Mouse (Mus musculus) left cerebral cortex, adult 2 months (tissue): ENCODE results near the gene Tmem131l. TPM values are rescaled to one million over a fixed set of nuclear protein-coding genes. Genes with fewer than 3 reads are reported as not detected.

Source experiments
- DNase-seq, 2 experiments: peaks; one replicate each; pipeline ENCODE4 v3.0.0; 2021 to 2022; ENCODE audit warnings: low spot score in 2 of 2, mixed read lengths in 1 of 2; ENCODE audit errors: extremely low spot score in 1 of 2
- H3K27ac ChIP-seq: fragments of 200-600 bp; 2 replicates; pipeline ENCODE4 v1.8.1; 2022
- H3K4me3 ChIP-seq: fragments of 200-600 bp; 2 replicates; pipeline ENCODE4 v1.8.1; 2022
- CTCF ChIP-seq: fragments of 200-600 bp; IDR thresholded peaks from 2 replicates; pipeline ENCODE4 v1.8.1; 2022; ENCODE audit warnings: antibody characterized with exemption, mild to moderate bottlenecking, moderate library complexity
- intact Hi-C: fragments of 180-260 bp; cut with DNase I; formaldehyde crosslinking; loops from one replicate; pipeline ENCODE4 v1.15.1; 2025
- total RNA-seq, 2 experiments: library from RNA; stranded (reverse); gene quantifications; 2 replicates each; pipeline ENCODE4 v1.2.3; 2021

Tmem131l gene
- total RNA-seq, 2 experiments from 2014 or later = 21.7 to 24.9 TPM

GRCm38 (mm10) chr3:83984379-83984778, 55.6 kb downstream of the Tmem131l start:
- Histone ChIP-seq H3K27ac (no peak overlapping the region), H3K4me3 (no peak overlapping the region)
- intact Hi-C loops = no loop called here
- TF ChIP-seq CTCF = no peak
- DNase-seq = no peak

GRCm38 (mm10) chr3:83982821-83983220, 57.2 kb downstream of the Tmem131l start:
- TF ChIP-seq CTCF = no peak
- no peak overlapping the region for H3K27ac ChIP-seq
- intact Hi-C loops = no loop called here
- no peak overlapping the region for H3K4me3 ChIP-seq
- DNase-seq = no peak

- no peak overlapping the region for H3K27ac ChIP-seq
- TF ChIP-seq CTCF = peak; percentile 16
- no peak overlapping the region for H3K4me3 ChIP-seq
- intact Hi-C loops = no loop called here
- DNase-seq = no peak
Observed at GRCm38 (mm10) chr3:83980231-83980872, 59.6 kb downstream of the Tmem131l start.

- intact Hi-C loops = no loop called here
- Histone ChIP-seq H3K4me3 (no peak overlapping the region), H3K27ac (no peak overlapping the region)
- no peak for TF ChIP-seq CTCF
- no peak for DNase-seq
Observed at GRCm38 (mm10) chr3:83978497-83979410, 61.2 kb downstream of the Tmem131l start.

- DNase-seq = no peak
- H3K27ac ChIP-seq = no peak overlapping the region
- TF ChIP-seq CTCF = no peak
- H3K4me3 ChIP-seq = no peak overlapping the region
- intact Hi-C loops = no loop called here
Observed at GRCm38 (mm10) chr3:83977817-83978216, 62.2 kb downstream of the Tmem131l start.

GRCm38 (mm10) chr3:83976161-83976560, 63.8 kb downstream of the Tmem131l start:
- no peak for DNase-seq
- intact Hi-C loops = no loop called here
- no peak overlapping the region for H3K4me3 ChIP-seq
- TF ChIP-seq CTCF = no peak
- no peak overlapping the region for H3K27ac ChIP-seq

GRCm38 (mm10) chr3:83973339-83973738, 66.6 kb downstream of the Tmem131l start:
- H3K27ac ChIP-seq = no peak overlapping the region
- no peak for DNase-seq
- TF ChIP-seq CTCF = no peak
- H3K4me3 ChIP-seq = no peak overlapping the region
- intact Hi-C loops = no loop called here

- intact Hi-C loops = no loop called here
- no peak overlapping the region for H3K27ac ChIP-seq
- no peak for DNase-seq
- no peak for TF ChIP-seq CTCF
- no peak overlapping the region for H3K4me3 ChIP-seq
Observed at GRCm38 (mm10) chr3:83970629-83971028, 69.3 kb downstream of the Tmem131l start.

- no peak overlapping the region for H3K4me3 ChIP-seq
- intact Hi-C loops = no loop called here
- no peak for TF ChIP-seq CTCF
- DNase-seq = no peak
- no peak overlapping the region for H3K27ac ChIP-seq
Observed at GRCm38 (mm10) chr3:83969081-83969480, 70.9 kb downstream of the Tmem131l start.

GRCm38 (mm10) chr3:83967791-83968190, 72.2 kb downstream of the Tmem131l start:
- intact Hi-C loops = no loop called here
- no peak for TF ChIP-seq CTCF
- Histone ChIP-seq H3K27ac (no peak overlapping the region), H3K4me3 (no peak overlapping the region)
- no peak for DNase-seq

GRCm38 (mm10) chr3:83965333-83965732, 74.6 kb downstream of the Tmem131l start:
- TF ChIP-seq CTCF = no peak
- Histone ChIP-seq H3K27ac (no peak overlapping the region), H3K4me3 (no peak overlapping the region)
- intact Hi-C loops = no loop called here
- no peak for DNase-seq

GRCm38 (mm10) chr3:83963705-83964104, 76.3 kb downstream of the Tmem131l start:
- Histone ChIP-seq H3K27ac (no peak overlapping the region), H3K4me3 (no peak overlapping the region)
- intact Hi-C loops = no loop called here
- TF ChIP-seq CTCF = no peak
- DNase-seq = no peak
